Mouse (Mus musculus) ES-Bruce4 (cell line): ENCODE results near the gene Gm19345. TPM values are rescaled to one million over a fixed set of nuclear protein-coding genes. Genes with fewer than 3 reads are reported as not detected.

Experiments
- H3K27ac ChIP-seq: 2 replicates; pipeline ENCODE4 v1.5.1; 2012; ENCODE audit warnings: low read length, inconsistent platforms; ENCODE audit not compliant: insufficient read depth
- H3K27me3 ChIP-seq: 2 replicates; pipeline ENCODE4 v1.6.1; 2012; ENCODE audit warnings: mild to moderate bottlenecking, low read length, inconsistent platforms; ENCODE audit not compliant: control insufficient read depth, poor library complexity, insufficient read depth, severe bottlenecking
- H3K36me3 ChIP-seq: 2 replicates; pipeline ENCODE4 v1.6.1; 2012; ENCODE audit warnings: inconsistent platforms, mild to moderate bottlenecking, low read length, moderate library complexity; ENCODE audit not compliant: control insufficient read depth, poor library complexity, insufficient read depth, severe bottlenecking
- H3K4me1 ChIP-seq: one replicate; pipeline ENCODE4 v1.8.1; 2011; ENCODE audit warnings: low read length; ENCODE audit not compliant: control insufficient read depth, insufficient read depth
- H3K4me3 ChIP-seq: 2 replicates; pipeline ENCODE4 v1.5.1; 2011; ENCODE audit warnings: low read depth, mild to moderate bottlenecking, low read length
- H3K9ac ChIP-seq: 2 replicates; pipeline ENCODE4 v1.6.1; 2012; ENCODE audit warnings: low read depth, mild to moderate bottlenecking, inconsistent platforms; ENCODE audit not compliant: poor library complexity, severe bottlenecking
- H3K9me3 ChIP-seq: replicated peaks from 2 replicates; pipeline ENCODE4 v1.6.1; 2012; ENCODE audit warnings: mild to moderate bottlenecking, low read length, inconsistent platforms; ENCODE audit not compliant: control insufficient read depth, poor library complexity, insufficient read depth, severe bottlenecking
- CTCF ChIP-seq: IDR thresholded peaks from one replicate; pipeline ENCODE4 v1.8.1; 2011; ENCODE audit warnings: low read depth, low read length
- EP300 ChIP-seq: IDR thresholded peaks from 2 replicates; pipeline ENCODE4 v1.6.1; 2011; ENCODE audit warnings: low read depth, low read length; ENCODE audit not compliant: insufficient read depth
- POLR2A ChIP-seq: IDR thresholded peaks from one replicate; pipeline ENCODE4 v1.8.1; 2011; ENCODE audit warnings: low read length; ENCODE audit not compliant: insufficient read depth
- polyA plus RNA-seq: library from polyadenylated mRNA; stranded (reverse); fragments of >200 nt; gene quantifications from 2 replicates; pipeline ENCODE4 v1.2.4, GENCODE M21; 2011; ENCODE audit warnings: low read depth; ENCODE audit not compliant: missing spikeins, insufficient read depth, insufficient read length

Gene Gm19345
- polyA plus RNA-seq, 1 experiment, result 0.82 TPM

GRCm38 (mm10) chr7:19813579-19814122 lies 38.2 kb upstream of the Gm19345 start:
- Histone ChIP-seq H3K27me3 (no peaks in the 10 kb centered on the region), H3K4me3 (no peak overlapping the region), H3K9ac (no peak overlapping the region)

DNA sequence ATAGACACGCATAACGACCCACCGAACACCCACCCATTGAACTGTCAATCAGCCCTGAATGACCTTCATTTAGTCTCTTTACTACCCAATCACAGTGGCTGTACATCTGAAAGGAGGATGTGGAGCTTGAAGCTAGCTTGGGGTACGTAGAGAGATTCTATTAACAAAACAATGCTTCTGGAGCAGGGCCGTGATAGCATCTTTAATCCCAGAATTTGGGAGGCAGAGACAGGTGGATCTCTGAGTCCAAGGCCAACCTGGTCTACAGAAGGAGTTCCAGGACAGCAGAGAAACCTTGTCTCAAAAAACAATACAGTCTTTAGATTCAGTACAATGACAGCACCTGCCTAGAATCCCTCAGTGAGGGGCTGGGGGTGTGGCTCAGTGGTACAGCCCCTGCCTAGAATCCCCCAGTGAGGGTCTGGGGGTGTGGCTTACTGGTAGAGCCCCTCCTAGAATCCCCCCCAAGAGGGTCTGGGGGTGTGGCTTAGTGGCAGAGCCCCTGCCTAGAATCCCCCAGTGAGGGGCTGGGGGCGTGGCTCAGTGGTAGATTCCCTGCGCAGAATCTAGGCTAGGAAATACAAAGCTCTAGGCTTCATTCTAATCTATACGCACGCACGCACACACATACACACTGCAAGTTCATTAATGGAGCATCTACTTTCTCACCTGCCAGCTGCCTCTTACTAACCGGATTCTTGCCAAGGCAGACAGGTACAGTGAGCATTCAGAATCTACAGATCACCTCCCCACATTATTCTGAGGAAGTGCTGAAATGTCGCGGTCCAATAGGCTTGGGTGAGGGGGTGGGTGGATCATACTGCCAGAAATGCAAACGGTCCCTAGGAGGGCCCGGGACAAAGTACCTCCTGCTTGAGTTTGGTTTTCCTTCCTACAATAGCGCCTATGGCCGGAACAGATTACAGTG lies 36.2 kb upstream of the Gm19345 start:
- TF ChIP-seq POLR2A, result peak; percentile 40
- 0 out of 2 replicates have a peak, but pooled peaks have one; percentile 35 for TF ChIP-seq EP300
- no peak for TF ChIP-seq CTCF
- Histone ChIP-seq H3K36me3 (peaks cover 5% of the 10 kb centered on the region; the same call in 1 of the 2 replicates), H3K27ac (peak overlapping the region; percentile 99), H3K27me3 (no peaks in the 10 kb centered on the region), H3K4me1 (peaks cover 7% of the 10 kb centered on the region), H3K4me3 (peak overlapping the region; percentile 69), H3K9me3 (peaks cover 6% of the 10 kb centered on the region; the same call in 1 of the 2 replicates), H3K9ac (peak overlapping the region; percentile 85)

More at GRCm38 (mm10) chr7:19813579-19814122, 38.2 kb upstream of the Gm19345 start:
- peaks cover 3% of the 10 kb centered on the region for H3K4me1 ChIP-seq
- no peak overlapping the region for H3K27ac ChIP-seq
- TF ChIP-seq EP300, result no peak
- TF ChIP-seq CTCF, result no peak
- no peak for TF ChIP-seq POLR2A
- no peaks in the 10 kb centered on the region for H3K36me3 ChIP-seq
- H3K9me3 ChIP-seq, result no peaks in the 10 kb centered on the region

- H3K9ac ChIP-seq, result peak overlapping the region; percentile 85
- peak overlapping the region; percentile 74 for H3K4me3 ChIP-seq
- peak; percentile 94 for TF ChIP-seq EP300
- TF ChIP-seq CTCF, result no peak
- peak; percentile 56 for TF ChIP-seq POLR2A
- H3K9me3 ChIP-seq, result peaks cover 8% of the 10 kb centered on the region; the same call in 1 of the 2 replicates
- H3K36me3 ChIP-seq, result peaks cover 5% of the 10 kb centered on the region; the same call in 1 of the 2 replicates
- H3K27me3 ChIP-seq, result no peaks in the 10 kb centered on the region
- H3K4me1 ChIP-seq, result peaks cover 7% of the 10 kb centered on the region
- peak overlapping the region; percentile 99 for H3K27ac ChIP-seq
These were observed 35.5 kb upstream of the Gm19345 start for GRCm38 (mm10) chr7:19816224-19816771.

GRCm38 (mm10) chr7:19817382-19818105 lies 34.3 kb upstream of the Gm19345 start:
- H3K4me3 ChIP-seq, result peak overlapping the region; percentile 74
- peak; percentile 98 for TF ChIP-seq EP300
- TF ChIP-seq POLR2A, result no peak
- H3K9me3 ChIP-seq, result peaks cover 8% of the 10 kb centered on the region; the same call in 1 of the 2 replicates
- H3K9ac ChIP-seq, result peak overlapping the region; percentile 85
- peaks cover 7% of the 10 kb centered on the region for H3K4me1 ChIP-seq
- H3K27me3 ChIP-seq, result no peaks in the 10 kb centered on the region
- H3K27ac ChIP-seq, result peak overlapping the region; percentile 89
- H3K36me3 ChIP-seq, result peaks cover 5% of the 10 kb centered on the region; the same call in 1 of the 2 replicates

- Histone ChIP-seq H3K4me3 (no peak overlapping the region), H3K27ac (peak overlapping the region; percentile 89), H3K4me1 (peaks cover 7% of the 10 kb centered on the region), H3K36me3 (peaks cover 5% of the 10 kb centered on the region; the same call in 1 of the 2 replicates), H3K9me3 (peaks cover 8% of the 10 kb centered on the region; the same call in 1 of the 2 replicates), H3K27me3 (no peaks in the 10 kb centered on the region), H3K9ac (no peak overlapping the region)
- TF ChIP-seq CTCF, result no peak
- no peak for TF ChIP-seq POLR2A
- TF ChIP-seq EP300, result no peak
These were observed 33.4 kb upstream of the Gm19345 start for GRCm38 (mm10) chr7:19818440-19818839.
